Mouse (Mus musculus) lung, embryonic 14.5 days (tissue): ENCODE results near the gene Ulk4. TPM values are rescaled to one million over a fixed set of nuclear protein-coding genes. Genes with fewer than 3 reads are reported as not detected.
A peak's percentile ranks its signal among the peaks of the same experiment; 100 is the strongest.

Experiments
- ATAC-seq: fragments of 200-750 bp; cut with Nextera tagmentation; 2 replicates; pipeline ENCODE4 v1.8.0; 2017; ENCODE audit warnings: mild to moderate bottlenecking, moderate TSS enrichment, moderate library complexity; ENCODE audit not compliant: insufficient read depth
- DNase-seq: peaks from one replicate; pipeline ENCODE4 v3.0.0-alpha.2; 2015
- H3K27ac ChIP-seq: fragments of 300-500 bp; sonication (generic); 2 replicates; pipeline ENCODE4 v1.5.1; 2014; ENCODE audit warnings: low read depth, mild to moderate bottlenecking, moderate library complexity
- H3K27me3 ChIP-seq: fragments of 300-500 bp; sonication (generic); 2 replicates; pipeline ENCODE4 v1.6.1; 2014; ENCODE audit warnings: low read length, control low read depth; ENCODE audit not compliant: insufficient read depth
- H3K36me3 ChIP-seq: fragments of 300-500 bp; sonication (generic); 2 replicates; pipeline ENCODE4 v1.6.1; 2014; ENCODE audit warnings: control low read depth; ENCODE audit not compliant: insufficient read depth
- H3K4me1 ChIP-seq: fragments of 300-500 bp; sonication (generic); 2 replicates; pipeline ENCODE4 v1.6.1; 2014; ENCODE audit warnings: antibody characterized with exemption, control low read depth; ENCODE audit not compliant: insufficient read depth
- H3K4me2 ChIP-seq: fragments of 300-500 bp; sonication (generic); 2 replicates; pipeline ENCODE4 v1.6.1; 2014; ENCODE audit warnings: mild to moderate bottlenecking
- H3K4me3 ChIP-seq: fragments of 300-500 bp; sonication (generic); 2 replicates; pipeline ENCODE4 v1.5.1; 2014; ENCODE audit warnings: low read depth, low read length
- H3K9ac ChIP-seq: fragments of 300-500 bp; sonication (generic); 2 replicates; pipeline ENCODE4 v1.6.1; 2014
- H3K9me3 ChIP-seq: fragments of 300-500 bp; sonication (generic); 2 replicates; pipeline ENCODE4 v1.6.1; 2016; ENCODE audit warnings: low read depth, low read length, control low read depth
- CTCF ChIP-seq: IDR thresholded peaks from 2 replicates; pipeline ENCODE4 v1.5.1; 2016; ENCODE audit warnings: antibody characterized with exemption, low read depth
- WGBS: fragments of 180-500 bp; shearing (Covaris S2); extraction: QIAGEN DNeasy Blood & Tissue Kit; methylation state at CpG from one replicate; pipeline ENCODE4 v1.1.7; 2014; 5-methylcytosine and 5-hydroxymethylcytosine counted together
- polyA plus RNA-seq: library from polyadenylated mRNA; unstranded; fragments of >200 nt; fragmentation: Nextera tagmentation; extraction: Ambion mirVana; gene quantifications from 2 replicates; pipeline ENCODE4 v1.2.1, GENCODE M21; 2014

Ulk4 gene
- polyA plus RNA-seq, 1 experiment from 2014 or later = 125 TPM

GRCm38 (mm10) chr9:121315901-121316595 is 39.1 kb upstream of the Ulk4 start:
- DNase-seq = no peak
- Histone ChIP-seq H3K9me3 (no peaks in the 10 kb centered on the region), H3K27ac (peak overlapping the region; percentile 69; the same call in 1 of the 2 replicates), H3K4me3 (no peak overlapping the region), H3K4me2 (no peak overlapping the region), H3K27me3 (no peaks in the 10 kb centered on the region), H3K36me3 (0 out of 2 replicates have a peak, but pooled peaks cover 2% of the 10 kb centered on the region), H3K4me1 (peaks cover 18% of the 10 kb centered on the region), H3K9ac (no peak overlapping the region)
- WGBS = 70% methylated on average over 4 of the region's 4 CpGs
- no peak for TF ChIP-seq CTCF
- ATAC-seq = no peak

- H3K9me3 ChIP-seq = no peaks in the 10 kb centered on the region
- peak overlapping the region; percentile 30 for H3K4me3 ChIP-seq
- H3K36me3 ChIP-seq = 0 out of 2 replicates have a peak, but pooled peaks cover 2% of the 10 kb centered on the region
- ATAC-seq (peak; percentile 68), DNase-seq (peak; percentile 77)
- no peaks in the 10 kb centered on the region for H3K27me3 ChIP-seq
- peak overlapping the region; percentile 42 for H3K9ac ChIP-seq
- peaks cover 18% of the 10 kb centered on the region for H3K4me1 ChIP-seq
- no peak for TF ChIP-seq CTCF
- WGBS = 10% methylated on average over 14 of the region's 14 CpGs
- peak overlapping the region; percentile 94 for H3K27ac ChIP-seq
- H3K4me2 ChIP-seq = peak overlapping the region; percentile 77
Measured at GRCm38 (mm10) chr9:121314541-121315152, 37.6 kb upstream of the Ulk4 start.

GRCm38 (mm10) chr9:121313656-121314374 is 36.8 kb upstream of the Ulk4 start:
- DNase-seq = peak; percentile 94
- peak overlapping the region; percentile 42 for H3K9ac ChIP-seq
- no peak for TF ChIP-seq CTCF
- H3K4me3 ChIP-seq = peak overlapping the region; percentile 30
- H3K4me1 ChIP-seq = peaks cover 18% of the 10 kb centered on the region
- H3K4me2 ChIP-seq = peak overlapping the region; percentile 77
- H3K36me3 ChIP-seq = 0 out of 2 replicates have a peak, but pooled peaks cover 2% of the 10 kb centered on the region
- 1% methylated on average over 21 of the region's 21 CpGs for WGBS
- peak overlapping the region; percentile 94 for H3K27ac ChIP-seq
- no peaks in the 10 kb centered on the region for H3K27me3 ChIP-seq
- peak; percentile 89 for ATAC-seq
- no peaks in the 10 kb centered on the region for H3K9me3 ChIP-seq

- Histone ChIP-seq H3K9ac (no peak overlapping the region), H3K4me2 (no peak overlapping the region), H3K27me3 (no peaks in the 10 kb centered on the region), H3K4me3 (no peak overlapping the region), H3K4me1 (peaks cover 17% of the 10 kb centered on the region), H3K27ac (no peak overlapping the region), H3K36me3 (no peaks in the 10 kb centered on the region), H3K9me3 (no peaks in the 10 kb centered on the region)
- DNase-seq = peak; percentile 52
- 51% methylated on average over 10 of the region's 10 CpGs for WGBS
- TF ChIP-seq CTCF = no peak
- ATAC-seq = no peak
Measured at GRCm38 (mm10) chr9:121312237-121312891, 35.4 kb upstream of the Ulk4 start.

DNA sequence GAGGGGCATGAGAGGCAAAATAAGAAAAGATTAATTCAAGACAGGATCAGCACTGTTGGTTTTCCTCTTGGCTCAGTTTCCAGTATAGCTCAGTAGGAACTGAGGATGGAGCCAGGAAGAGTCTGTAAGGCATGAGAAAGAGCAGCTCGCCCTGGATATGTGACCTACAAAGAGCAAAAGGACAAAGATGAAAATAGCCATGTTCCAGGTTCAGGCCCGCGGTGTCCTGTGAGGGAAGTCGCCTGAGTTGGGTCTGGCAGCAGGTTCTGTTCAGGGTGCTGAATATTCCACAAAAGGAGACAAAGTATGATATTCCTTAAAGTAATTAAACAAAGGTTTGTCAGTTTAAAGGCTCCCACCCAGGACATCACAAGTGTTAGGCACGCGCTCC is 34.8 kb upstream of the Ulk4 start:
- Histone ChIP-seq H3K4me3 (no peak overlapping the region), H3K4me2 (no peak overlapping the region), H3K36me3 (no peaks in the 10 kb centered on the region), H3K27me3 (no peaks in the 10 kb centered on the region), H3K9ac (no peak overlapping the region), H3K9me3 (no peaks in the 10 kb centered on the region), H3K4me1 (peaks cover 14% of the 10 kb centered on the region), H3K27ac (no peak overlapping the region)
- DNase-seq (no peak), ATAC-seq (no peak)
- no peak for TF ChIP-seq CTCF
- WGBS = 66% methylated on average over 6 of the region's 6 CpGs

GRCm38 (mm10) chr9:121310501-121310900 is 33.5 kb upstream of the Ulk4 start:
- Histone ChIP-seq H3K4me2 (no peak overlapping the region), H3K9ac (no peak overlapping the region), H3K36me3 (no peaks in the 10 kb centered on the region), H3K27me3 (no peaks in the 10 kb centered on the region), H3K4me3 (no peak overlapping the region), H3K27ac (no peak overlapping the region), H3K4me1 (peaks cover 10% of the 10 kb centered on the region), H3K9me3 (no peaks in the 10 kb centered on the region)
- DNase-seq (no peak), ATAC-seq (no peak)
- TF ChIP-seq CTCF = no peak
- 68% methylated on average over 7 of the region's 7 CpGs for WGBS

DNA sequence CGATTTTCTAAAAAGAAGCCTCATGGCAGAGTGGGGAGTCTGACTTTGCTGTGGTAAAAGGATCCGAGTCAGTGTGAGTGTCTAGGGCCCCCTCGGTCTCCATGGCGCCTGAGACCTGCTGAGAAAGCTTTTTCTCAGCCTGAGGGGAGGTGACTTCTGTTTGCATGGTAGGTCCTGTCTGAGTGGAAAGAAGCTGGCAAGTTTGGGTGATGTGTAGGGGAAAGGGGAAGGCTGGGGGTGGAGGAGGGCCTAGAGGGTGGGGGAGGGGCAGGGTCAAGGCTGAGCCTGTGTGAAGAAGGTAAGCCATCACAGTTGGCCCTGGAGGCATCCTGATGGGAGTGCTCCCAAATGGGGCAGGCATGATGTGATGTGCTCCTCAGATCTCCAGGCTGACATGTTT is 32.3 kb upstream of the Ulk4 start:
- H3K36me3 ChIP-seq = no peaks in the 10 kb centered on the region
- H3K4me1 ChIP-seq = peaks cover 10% of the 10 kb centered on the region
- no peak overlapping the region for H3K27ac ChIP-seq
- H3K4me3 ChIP-seq = no peak overlapping the region
- no peaks in the 10 kb centered on the region for H3K9me3 ChIP-seq
- no peak for DNase-seq
- no peak overlapping the region for H3K9ac ChIP-seq
- H3K4me2 ChIP-seq = no peak overlapping the region
- no peaks in the 10 kb centered on the region for H3K27me3 ChIP-seq
- WGBS = 47% methylated on average over 4 of the region's 4 CpGs
- no peak for ATAC-seq
- no peak for TF ChIP-seq CTCF
